Mouse (Mus musculus) E14TG2a.4 (cell line): ENCODE results near the gene Rad54l.
A peak's percentile ranks its signal among the peaks of the same experiment; 100 is the strongest.

Experiments used
- H3K27me3 ChIP-seq: 2 replicates; pipeline ENCODE4 v1.6.1; 2014; ENCODE audit warnings: low read length, control low read depth; ENCODE audit not compliant: insufficient read depth
- H3K36me3 ChIP-seq: 2 replicates; pipeline ENCODE4 v1.6.1; 2014; ENCODE audit warnings: low read length, control low read depth; ENCODE audit not compliant: insufficient read depth
- H3K4me1 ChIP-seq: replicated peaks from 2 replicates; pipeline ENCODE4 v1.6.1; 2014; ENCODE audit warnings: low read depth, low read length, control low read depth
- H3K4me3 ChIP-seq: replicated peaks from 2 replicates; pipeline ENCODE4 v1.5.1; 2014; ENCODE audit warnings: mild to moderate bottlenecking, low read length
- H3K9me3 ChIP-seq: 2 replicates; pipeline ENCODE4 v1.6.1; 2014; ENCODE audit warnings: low read length, control low read depth
- CTCF ChIP-seq: conservative IDR thresholded peaks from 2 replicates; pipeline ENCODE4 v1.5.1; 2014; ENCODE audit warnings: low read length
- NANOG ChIP-seq: IDR thresholded peaks from 2 replicates; pipeline ENCODE4 v1.6.1; 2014; ENCODE audit warnings: borderline replicate concordance, low read length, mixed read lengths
- POU5F1 ChIP-seq: IDR thresholded peaks from 2 replicates; pipeline ENCODE4 v1.6.1; 2014; ENCODE audit warnings: low read length, borderline replicate concordance

Gene Rad54l

GRCm38 (mm10) chr4:116160769-116161168 is 37.3 kb upstream of the Rad54l start:
- no peak for TF ChIP-seq NANOG
- TF ChIP-seq CTCF = no peak
- Histone ChIP-seq H3K27me3 (no peaks in the 10 kb centered on the region), H3K36me3 (peaks cover 68% of the 10 kb centered on the region), H3K4me1 (peaks cover 40% of the 10 kb centered on the region), H3K9me3 (no peaks in the 10 kb centered on the region), H3K4me3 (no peak overlapping the region)

GRCm38 (mm10) chr4:116159912-116160311 is 36.4 kb upstream of the Rad54l start:
- Histone ChIP-seq H3K4me3 (no peak overlapping the region), H3K9me3 (no peaks in the 10 kb centered on the region), H3K36me3 (peaks cover 76% of the 10 kb centered on the region), H3K4me1 (peaks cover 32% of the 10 kb centered on the region), H3K27me3 (no peaks in the 10 kb centered on the region)
- TF ChIP-seq CTCF (peak; percentile 50), NANOG (no peak), POU5F1 (no peak)

- TF ChIP-seq NANOG (no peak), CTCF (no peak), POU5F1 (no peak)
These were observed 34.4 kb upstream of the Rad54l start for GRCm38 (mm10) chr4:116157882-116158281.

GRCm38 (mm10) chr4:116152702-116153101 is 29.2 kb upstream of the Rad54l start:
- H3K27me3 ChIP-seq = peaks cover 3% of the 10 kb centered on the region; the same call in 1 of the 2 replicates

More at GRCm38 (mm10) chr4:116157882-116158281, 34.4 kb upstream of the Rad54l start:
- Histone ChIP-seq H3K27me3 (no peaks in the 10 kb centered on the region), H3K36me3 (peaks cover 96% of the 10 kb centered on the region), H3K4me3 (no peak overlapping the region), H3K9me3 (no peaks in the 10 kb centered on the region), H3K4me1 (peaks cover 38% of the 10 kb centered on the region)

GRCm38 (mm10) chr4:116151238-116151637 is 27.7 kb upstream of the Rad54l start, which contains the start of gene Lurap1:
Gene Lurap1, minus strand, starts transcription at chr4:116151338.
- TF ChIP-seq CTCF (no peak), POU5F1 (no peak), NANOG (no peak)
- Histone ChIP-seq H3K4me3 (peak within 1 kb of the TSS; percentile 89), H3K4me1 (peaks cover 44% of the 10 kb centered on the region), H3K36me3 (peaks cover 48% of the 10 kb centered on the region), H3K9me3 (peaks cover 4% of the 10 kb centered on the region), H3K27me3 (peaks cover 3% of the 10 kb centered on the region; the same call in 1 of the 2 replicates)

More at GRCm38 (mm10) chr4:116152702-116153101, 29.2 kb upstream of the Rad54l start:
- no peak for TF ChIP-seq NANOG
- TF ChIP-seq POU5F1 = no peak
- no peak for TF ChIP-seq CTCF
- Histone ChIP-seq H3K9me3 (no peaks in the 10 kb centered on the region), H3K4me1 (peaks cover 46% of the 10 kb centered on the region), H3K4me3 (no peak overlapping the region), H3K36me3 (peaks cover 63% of the 10 kb centered on the region)

GRCm38 (mm10) chr4:116150862-116151221 is 27.4 kb upstream of the Rad54l start:
- peak overlapping the region; percentile 89 for H3K4me3 ChIP-seq
- no peak for TF ChIP-seq NANOG
- TF ChIP-seq CTCF = no peak
- no peak for TF ChIP-seq POU5F1
- peaks cover 44% of the 10 kb centered on the region for H3K4me1 ChIP-seq
- H3K36me3 ChIP-seq = peaks cover 45% of the 10 kb centered on the region
- peaks cover 4% of the 10 kb centered on the region for H3K9me3 ChIP-seq
- peaks cover 3% of the 10 kb centered on the region; the same call in 1 of the 2 replicates for H3K27me3 ChIP-seq

- Histone ChIP-seq H3K4me3 (peak overlapping the region; percentile 89), H3K27me3 (peaks cover 6% of the 10 kb centered on the region), H3K36me3 (peaks cover 39% of the 10 kb centered on the region), H3K4me1 (peaks cover 44% of the 10 kb centered on the region), H3K9me3 (peaks cover 4% of the 10 kb centered on the region)
- TF ChIP-seq CTCF (no peak), POU5F1 (no peak), NANOG (no peak)
These were observed 26.8 kb upstream of the Rad54l start for GRCm38 (mm10) chr4:116150156-116150861.

GRCm38 (mm10) chr4:116149812-116150155 is 26.3 kb upstream of the Rad54l start:
- TF ChIP-seq CTCF (no peak), POU5F1 (no peak), NANOG (no peak)
- peak overlapping the region; percentile 89 for H3K4me3 ChIP-seq

More at GRCm38 (mm10) chr4:116149812-116150155, 26.3 kb upstream of the Rad54l start:
- Histone ChIP-seq H3K4me1 (peaks cover 47% of the 10 kb centered on the region), H3K27me3 (peaks cover 11% of the 10 kb centered on the region), H3K36me3 (peaks cover 34% of the 10 kb centered on the region), H3K9me3 (peaks cover 4% of the 10 kb centered on the region)
